Mouse (Mus musculus): ENCODE results near the gene Ankrd33. TPM values are rescaled to one million over a fixed set of nuclear protein-coding genes. Genes with fewer than 3 reads are reported as not detected.

The Ankrd33 gene
- polyA plus RNA-seq, 1 experiment from 2014 or later: not detected

GRCm38 (mm10) chr15:101167553-101167952, 52.0 kb downstream of the Ankrd33 start:
- Histone ChIP-seq H3K4me2 (no peak overlapping the region), H3K36me3 (ENCODE audit: control insufficient read depth, insufficient read depth, low read length) (no peaks in the 10 kb centered on the region), H3K27me3 (replicated peaks; ENCODE audit: control insufficient read depth, insufficient read depth, low read length) (no peaks in the 10 kb centered on the region; the same call in 1 of the 2 replicates), H3K4me1 (replicated peaks; ENCODE audit: control insufficient read depth, insufficient read depth, low read length) (peaks cover 33% of the 10 kb centered on the region), H3K9me3 (ENCODE audit: control insufficient read depth, low read length) (no peaks in the 10 kb centered on the region), H3K9ac (ENCODE audit: low read depth, low read length) (no peak overlapping the region), H3K27ac (ENCODE audit: low read depth, low read length) (no peak overlapping the region), H3K4me3 (ENCODE audit: low read depth, low read length) (no peak overlapping the region)
- no peak for DNase-seq (ENCODE audit: low spot score)
- ATAC-seq (replicated peaks; ENCODE audit: low FRiP score): no peak
- WGBS: 73% methylated on average over 11 of the region's 11 CpGs

Other genes starting within 250 kb of the Ankrd33 start
- 0.71 and 0.73 TPM in 2 replicates for gene Scn8a, start 245.9 kb upstream of the Ankrd33 start, polyA plus RNA-seq (2014; fragmentation: Nextera tagmentation; extraction: Ambion mirVana)
- not detected in 2 replicates for gene Gm47841, start 68.4 kb upstream of the Ankrd33 start, polyA plus RNA-seq (2014; fragmentation: Nextera tagmentation; extraction: Ambion mirVana)
- gene Fignl2, start 37.2 kb upstream of the Ankrd33 start, polyA plus RNA-seq (2014; fragmentation: Nextera tagmentation; extraction: Ambion mirVana): 0.27 and 0.40 TPM in 2 replicates
- gene Acvrl1, start 12.8 kb downstream of the Ankrd33 start, polyA plus RNA-seq (2014; fragmentation: Nextera tagmentation; extraction: Ambion mirVana): 2.5 TPM in 2 replicates
- gene Acvr1b, start 58.3 kb downstream of the Ankrd33 start, polyA plus RNA-seq (2014; fragmentation: Nextera tagmentation; extraction: Ambion mirVana): 4.2 and 4.4 TPM in 2 replicates
- gene Grasp, start 108.4 kb downstream of the Ankrd33 start, polyA plus RNA-seq (2014; fragmentation: Nextera tagmentation; extraction: Ambion mirVana): 1.5 and 1.7 TPM in 2 replicates
- gene Nr4a1, start 138.5 kb downstream of the Ankrd33 start, polyA plus RNA-seq (2014; fragmentation: Nextera tagmentation; extraction: Ambion mirVana): 1.8 and 2.4 TPM in 2 replicates
- 52.6 and 54.9 TPM in 2 replicates for gene Atg101, start 168.5 kb downstream of the Ankrd33 start, polyA plus RNA-seq (2014; fragmentation: Nextera tagmentation; extraction: Ambion mirVana)
- 0.58 and 0.94 TPM in 2 replicates for gene 6030408B16Rik, start 177.5 kb downstream of the Ankrd33 start, polyA plus RNA-seq (2014; fragmentation: Nextera tagmentation; extraction: Ambion mirVana)

All from liver, embryonic 11.5 days (tissue).